Mouse (Mus musculus): ENCODE data around the gene Prkci. TPM values are rescaled to one million over a fixed set of nuclear protein-coding genes. Genes with fewer than 3 reads are reported as not detected.

Prkci gene
- polyA plus RNA-seq, 1 experiment: 240 TPM

DNA sequence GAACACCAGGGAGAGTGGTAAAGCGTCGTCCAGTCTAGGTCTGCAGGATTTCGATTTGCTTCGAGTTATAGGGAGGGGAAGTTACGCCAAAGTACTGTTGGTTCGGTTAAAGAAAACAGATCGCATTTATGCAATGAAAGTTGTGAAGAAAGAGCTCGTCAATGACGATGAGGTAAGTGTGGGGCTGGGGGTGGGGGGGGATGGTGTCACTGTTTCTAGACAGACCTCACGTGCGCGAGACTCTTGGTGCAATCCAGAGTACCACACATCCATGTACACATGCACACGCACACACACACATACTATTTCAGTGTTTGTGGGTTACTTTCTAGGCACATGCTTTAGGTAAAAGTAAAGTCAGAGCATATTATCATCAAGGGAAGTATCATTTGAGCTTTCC is 42.3 kb downstream of the Prkci start:
- no peak overlapping the region for H3K9ac ChIP-seq (ENCODE audit: low read depth, poor library complexity, severe bottlenecking)
- H3K36me3 ChIP-seq (ENCODE audit: control insufficient read depth, insufficient read depth, low read length, poor library complexity, severe bottlenecking): peaks cover 23% of the 10 kb centered on the region
- H3K9me3 ChIP-seq (replicated peaks; ENCODE audit: control insufficient read depth, insufficient read depth, low read length, poor library complexity, severe bottlenecking): no peaks in the 10 kb centered on the region
- TF ChIP-seq POLR2A (IDR thresholded peaks at IDR 0.05; ENCODE audit: insufficient read depth, low read length) (no peak), EP300 (IDR thresholded peaks at IDR 0.05; ENCODE audit: insufficient read depth, low read depth, low read length) (no peak), CTCF (IDR thresholded peaks at IDR 0.05; ENCODE audit: low read depth, low read length) (no peak)
- no peak overlapping the region for H3K4me3 ChIP-seq (ENCODE audit: low read depth, low read length)
- no peaks in the 10 kb centered on the region for H3K27me3 ChIP-seq (ENCODE audit: control insufficient read depth, insufficient read depth, low read length, poor library complexity, severe bottlenecking)
- no peaks in the 10 kb centered on the region for H3K4me1 ChIP-seq (ENCODE audit: control insufficient read depth, insufficient read depth, low read length)
- no peak overlapping the region for H3K27ac ChIP-seq (ENCODE audit: insufficient read depth, low read length)

DNA sequence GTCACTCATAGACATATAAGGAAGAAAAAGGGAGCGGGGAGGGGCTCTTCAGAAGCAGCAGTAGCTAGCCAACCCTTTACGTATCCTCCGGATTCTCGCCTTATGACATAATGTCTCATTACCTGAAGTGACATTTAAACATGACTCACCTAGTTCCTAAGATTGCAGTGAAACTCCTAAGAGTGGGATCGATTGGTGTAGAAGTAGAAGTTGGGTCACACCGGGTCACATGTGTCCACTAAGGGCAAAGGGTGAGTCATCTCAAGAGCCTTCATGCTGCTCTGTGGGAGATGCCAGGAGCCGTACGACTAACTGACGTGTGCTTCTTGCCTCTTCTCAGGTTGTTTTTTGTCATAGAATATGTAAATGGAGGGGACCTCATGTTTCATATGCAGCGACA is 43.1 kb downstream of the Prkci start:
- Histone ChIP-seq H3K27ac (ENCODE audit: insufficient read depth, low read length) (no peak overlapping the region), H3K4me1 (ENCODE audit: control insufficient read depth, insufficient read depth, low read length) (no peaks in the 10 kb centered on the region), H3K36me3 (ENCODE audit: control insufficient read depth, insufficient read depth, low read length, poor library complexity, severe bottlenecking) (peaks cover 25% of the 10 kb centered on the region), H3K9ac (ENCODE audit: low read depth, poor library complexity, severe bottlenecking) (no peak overlapping the region), H3K27me3 (ENCODE audit: control insufficient read depth, insufficient read depth, low read length, poor library complexity, severe bottlenecking) (no peaks in the 10 kb centered on the region), H3K4me3 (ENCODE audit: low read depth, low read length) (no peak overlapping the region), H3K9me3 (replicated peaks; ENCODE audit: control insufficient read depth, insufficient read depth, low read length, poor library complexity, severe bottlenecking) (no peaks in the 10 kb centered on the region)
- TF ChIP-seq EP300 (IDR thresholded peaks at IDR 0.05; ENCODE audit: insufficient read depth, low read depth, low read length) (no peak), POLR2A (IDR thresholded peaks at IDR 0.05; ENCODE audit: insufficient read depth, low read length) (no peak)

DNA sequence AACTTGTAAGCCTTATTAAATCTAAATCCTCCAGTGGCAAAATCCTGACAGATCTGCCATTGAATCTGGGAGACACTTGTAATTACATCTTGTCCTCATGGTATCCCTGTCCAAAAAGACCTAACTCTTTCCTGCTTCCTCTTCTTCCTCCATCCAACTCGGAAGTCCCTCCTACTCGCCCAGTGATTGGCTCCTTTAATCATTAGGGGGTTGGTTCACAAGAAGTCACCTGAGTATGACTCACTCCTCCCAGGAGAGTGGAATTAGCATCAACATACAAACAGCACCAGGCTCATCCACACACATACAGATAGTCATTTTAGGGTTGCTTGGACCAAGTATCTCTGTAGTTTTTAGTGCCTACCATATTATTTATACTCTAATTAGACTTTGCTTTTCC is 47.4 kb downstream of the Prkci start:
- Histone ChIP-seq H3K27ac (ENCODE audit: insufficient read depth, low read length) (no peak overlapping the region), H3K4me3 (ENCODE audit: low read depth, low read length) (no peak overlapping the region), H3K9ac (ENCODE audit: low read depth, poor library complexity, severe bottlenecking) (no peak overlapping the region), H3K9me3 (replicated peaks; ENCODE audit: control insufficient read depth, insufficient read depth, low read length, poor library complexity, severe bottlenecking) (no peaks in the 10 kb centered on the region), H3K4me1 (ENCODE audit: control insufficient read depth, insufficient read depth, low read length) (no peaks in the 10 kb centered on the region), H3K36me3 (ENCODE audit: control insufficient read depth, insufficient read depth, low read length, poor library complexity, severe bottlenecking) (peaks cover 22% of the 10 kb centered on the region), H3K27me3 (ENCODE audit: control insufficient read depth, insufficient read depth, low read length, poor library complexity, severe bottlenecking) (no peaks in the 10 kb centered on the region)
- no peak for TF ChIP-seq EP300 (IDR thresholded peaks at IDR 0.05; ENCODE audit: insufficient read depth, low read depth, low read length)
- TF ChIP-seq POLR2A (IDR thresholded peaks at IDR 0.05; ENCODE audit: insufficient read depth, low read length): no peak
- TF ChIP-seq CTCF (IDR thresholded peaks at IDR 0.05; ENCODE audit: low read depth, low read length): no peak

DNA sequence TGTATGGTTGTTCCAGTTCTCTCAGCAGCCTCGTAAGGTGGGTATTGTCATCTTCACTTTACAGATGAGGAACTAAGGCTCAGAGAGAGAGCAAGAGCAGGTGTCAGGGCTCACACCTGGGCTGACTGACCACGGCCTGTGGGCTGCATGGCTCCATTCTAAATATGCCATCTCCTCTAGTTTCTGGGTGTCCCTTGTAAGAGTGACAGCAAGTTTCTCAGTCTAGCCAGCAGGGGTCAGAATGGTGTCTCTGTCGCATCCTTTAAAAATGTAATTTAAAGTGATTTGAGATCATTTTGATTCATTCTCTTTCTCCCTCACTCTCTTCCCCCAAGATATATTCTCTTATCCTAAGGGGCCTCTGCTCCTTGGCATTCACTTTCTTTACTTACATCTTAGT is 51.7 kb downstream of the Prkci start:
- Histone ChIP-seq H3K36me3 (ENCODE audit: control insufficient read depth, insufficient read depth, low read length, poor library complexity, severe bottlenecking) (peaks cover 27% of the 10 kb centered on the region), H3K27ac (ENCODE audit: insufficient read depth, low read length) (no peak overlapping the region), H3K27me3 (ENCODE audit: control insufficient read depth, insufficient read depth, low read length, poor library complexity, severe bottlenecking) (no peaks in the 10 kb centered on the region), H3K4me1 (ENCODE audit: control insufficient read depth, insufficient read depth, low read length) (no peaks in the 10 kb centered on the region), H3K9me3 (replicated peaks; ENCODE audit: control insufficient read depth, insufficient read depth, low read length, poor library complexity, severe bottlenecking) (no peaks in the 10 kb centered on the region), H3K9ac (ENCODE audit: low read depth, poor library complexity, severe bottlenecking) (no peak overlapping the region), H3K4me3 (ENCODE audit: low read depth, low read length) (no peak overlapping the region)
- TF ChIP-seq POLR2A (IDR thresholded peaks at IDR 0.05; ENCODE audit: insufficient read depth, low read length): no peak
- no peak for TF ChIP-seq CTCF (IDR thresholded peaks at IDR 0.05; ENCODE audit: low read depth, low read length)
- TF ChIP-seq EP300 (IDR thresholded peaks at IDR 0.05; ENCODE audit: insufficient read depth, low read depth, low read length): no peak

DNA sequence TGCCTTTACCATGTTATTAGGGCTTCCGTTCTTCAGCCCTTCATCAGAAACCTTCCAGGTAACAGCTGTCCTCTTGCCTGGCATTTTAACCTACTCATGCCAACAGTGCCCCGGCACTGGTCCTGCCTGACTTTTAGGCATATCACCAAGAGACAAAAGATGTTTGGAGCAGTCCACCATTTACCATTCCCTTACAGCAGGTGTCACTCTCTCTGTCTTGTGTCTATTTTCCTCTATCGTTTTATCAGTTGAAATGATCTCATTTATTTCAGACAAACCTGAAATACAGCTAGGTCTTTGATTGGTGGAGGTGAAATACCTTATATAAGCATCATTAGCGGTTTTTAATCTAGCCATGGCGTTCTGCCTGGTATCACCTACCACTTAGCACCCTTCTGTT is 53.5 kb downstream of the Prkci start:
- Histone ChIP-seq H3K4me3 (ENCODE audit: low read depth, low read length) (no peak overlapping the region), H3K4me1 (ENCODE audit: control insufficient read depth, insufficient read depth, low read length) (no peaks in the 10 kb centered on the region), H3K27ac (ENCODE audit: insufficient read depth, low read length) (no peak overlapping the region), H3K9ac (ENCODE audit: low read depth, poor library complexity, severe bottlenecking) (no peak overlapping the region), H3K9me3 (replicated peaks; ENCODE audit: control insufficient read depth, insufficient read depth, low read length, poor library complexity, severe bottlenecking) (no peaks in the 10 kb centered on the region), H3K36me3 (ENCODE audit: control insufficient read depth, insufficient read depth, low read length, poor library complexity, severe bottlenecking) (peaks cover 22% of the 10 kb centered on the region), H3K27me3 (ENCODE audit: control insufficient read depth, insufficient read depth, low read length, poor library complexity, severe bottlenecking) (no peaks in the 10 kb centered on the region)
- TF ChIP-seq POLR2A (IDR thresholded peaks at IDR 0.05; ENCODE audit: insufficient read depth, low read length) (no peak), EP300 (IDR thresholded peaks at IDR 0.05; ENCODE audit: insufficient read depth, low read depth, low read length) (no peak), CTCF (IDR thresholded peaks at IDR 0.05; ENCODE audit: low read depth, low read length) (no peak)

DNA sequence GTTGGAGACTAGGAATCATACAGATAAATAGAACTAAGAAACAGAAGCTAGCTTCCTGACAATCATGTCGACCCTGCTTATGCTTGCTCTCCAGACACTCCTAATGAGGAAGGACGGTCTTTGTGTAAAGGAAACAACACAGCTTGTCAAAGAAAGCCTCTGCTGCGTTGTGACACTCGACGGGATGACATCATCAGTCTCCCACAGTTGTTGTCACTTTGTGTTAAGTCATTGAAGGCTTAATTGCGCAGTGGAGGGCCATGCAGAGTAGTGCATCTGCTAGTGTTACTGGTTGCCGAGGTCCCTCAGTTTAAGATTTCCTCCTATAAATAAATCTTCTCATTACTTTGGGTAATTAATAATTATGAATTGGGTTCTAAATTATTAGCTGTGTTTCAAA is 54.8 kb downstream of the Prkci start:
- no peaks in the 10 kb centered on the region for H3K4me1 ChIP-seq (ENCODE audit: control insufficient read depth, insufficient read depth, low read length)
- H3K36me3 ChIP-seq (ENCODE audit: control insufficient read depth, insufficient read depth, low read length, poor library complexity, severe bottlenecking): peaks cover 20% of the 10 kb centered on the region
- no peak overlapping the region for H3K27ac ChIP-seq (ENCODE audit: insufficient read depth, low read length)
- H3K4me3 ChIP-seq (ENCODE audit: low read depth, low read length): no peak overlapping the region
- TF ChIP-seq POLR2A (IDR thresholded peaks at IDR 0.05; ENCODE audit: insufficient read depth, low read length) (no peak), CTCF (IDR thresholded peaks at IDR 0.05; ENCODE audit: low read depth, low read length) (no peak), EP300 (IDR thresholded peaks at IDR 0.05; ENCODE audit: insufficient read depth, low read depth, low read length) (no peak)
- no peak overlapping the region for H3K9ac ChIP-seq (ENCODE audit: low read depth, poor library complexity, severe bottlenecking)
- no peaks in the 10 kb centered on the region for H3K27me3 ChIP-seq (ENCODE audit: control insufficient read depth, insufficient read depth, low read length, poor library complexity, severe bottlenecking)
- H3K9me3 ChIP-seq (replicated peaks; ENCODE audit: control insufficient read depth, insufficient read depth, low read length, poor library complexity, severe bottlenecking): no peaks in the 10 kb centered on the region
